Mouse (Mus musculus) lung, postnatal 14 days (tissue): ENCODE results near the gene Ttc21b.
"Not testable (repeated sequence)": the region's sequence is repeated elsewhere in the genome, so short reads cannot be mapped to it uniquely, and the experiment has no call there.

Source experiments
- DNase-seq: peaks from one replicate; pipeline ENCODE4 v3.0.0; 2021

Ttc21b gene

DNA sequence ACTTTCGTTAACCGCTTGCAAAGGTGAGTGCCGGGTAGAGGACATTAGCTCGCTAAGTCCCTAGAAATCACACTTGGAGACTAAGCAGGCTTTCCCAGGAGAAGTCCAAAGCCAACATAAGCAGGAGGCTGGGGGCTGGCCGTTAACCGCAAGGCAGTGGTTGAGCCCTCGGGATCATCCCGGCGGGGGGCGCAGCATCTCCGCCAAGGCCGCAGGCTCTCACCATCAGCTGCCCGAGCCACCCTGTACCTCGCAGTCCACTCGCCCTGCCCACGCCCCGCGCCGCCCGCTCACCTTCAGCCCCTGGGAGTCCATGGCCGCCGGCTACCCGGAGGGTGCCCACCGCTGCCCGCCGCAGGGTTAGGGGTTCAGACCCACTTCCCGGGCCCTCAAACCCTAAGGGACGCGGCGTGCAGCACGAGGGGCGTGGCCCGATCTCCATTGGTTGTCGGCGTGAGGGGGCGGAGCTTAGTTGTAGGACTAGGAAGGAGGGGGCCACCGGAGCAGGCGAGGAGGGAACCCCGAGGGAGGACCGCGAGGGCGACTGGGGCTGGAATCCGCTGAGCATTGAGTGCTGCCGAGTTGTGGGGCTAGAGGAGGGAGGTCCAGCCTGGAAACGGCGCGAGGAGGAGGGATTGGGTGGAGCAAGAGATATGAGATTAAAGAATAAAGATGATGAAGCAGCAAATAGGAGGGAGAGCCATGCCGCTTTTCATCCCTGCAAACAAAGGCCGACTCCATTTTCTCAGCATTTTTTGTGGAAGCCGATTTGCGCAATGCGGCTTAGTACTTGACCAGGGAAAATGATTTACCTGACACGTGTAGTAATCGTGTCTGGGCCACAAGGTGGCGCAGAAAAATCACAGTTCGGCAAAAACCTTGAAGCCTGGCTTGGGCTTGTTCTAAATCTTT lies at the start of gene Ttc21b:
Gene Ttc21b, minus strand, starts transcription at position 398 of the 912 bp plus-strand sequence.
- peak; percentile 97 for DNase-seq

DNA sequence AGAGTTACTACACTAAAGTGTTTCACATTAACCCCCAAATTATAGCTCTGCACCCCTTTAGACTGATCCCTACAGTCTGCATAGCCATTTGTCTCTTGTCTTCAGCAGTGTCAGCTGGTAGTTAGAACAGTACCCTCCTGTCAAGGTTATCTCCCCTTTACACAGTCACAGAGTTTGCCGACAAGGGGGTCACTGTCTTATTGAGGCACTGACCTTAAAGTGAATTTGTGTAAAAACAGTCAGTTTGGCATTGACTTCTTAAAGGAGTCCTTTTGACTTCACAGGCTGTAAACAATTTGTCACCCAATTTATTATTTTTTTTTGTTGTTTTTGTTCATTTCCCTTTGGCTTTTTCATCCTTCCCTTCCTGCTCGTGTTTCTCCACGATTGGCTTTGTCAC lies 16.1 kb upstream of the Ttc21b start:
- DNase-seq: no peak

DNA sequence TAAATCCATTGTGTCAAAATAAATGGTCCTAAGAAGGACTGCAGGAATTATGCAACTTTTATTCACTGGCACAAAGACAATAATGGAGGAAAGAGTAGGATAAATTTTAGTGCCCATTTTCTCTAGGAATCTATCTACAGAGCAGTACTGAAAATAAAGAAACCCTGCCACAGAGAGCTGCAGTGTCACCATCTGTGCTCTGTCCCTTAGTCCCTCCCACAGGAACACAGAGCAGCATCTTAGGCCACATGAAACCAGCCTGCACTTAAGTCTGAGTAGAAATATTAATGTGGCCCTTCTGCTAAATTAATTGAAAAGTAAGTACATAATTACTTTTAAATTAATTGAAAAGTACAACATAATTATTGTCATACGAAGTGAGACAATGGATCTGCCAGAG lies 12.4 kb downstream of the Ttc21b start:
- DNase-seq: no peak

DNA sequence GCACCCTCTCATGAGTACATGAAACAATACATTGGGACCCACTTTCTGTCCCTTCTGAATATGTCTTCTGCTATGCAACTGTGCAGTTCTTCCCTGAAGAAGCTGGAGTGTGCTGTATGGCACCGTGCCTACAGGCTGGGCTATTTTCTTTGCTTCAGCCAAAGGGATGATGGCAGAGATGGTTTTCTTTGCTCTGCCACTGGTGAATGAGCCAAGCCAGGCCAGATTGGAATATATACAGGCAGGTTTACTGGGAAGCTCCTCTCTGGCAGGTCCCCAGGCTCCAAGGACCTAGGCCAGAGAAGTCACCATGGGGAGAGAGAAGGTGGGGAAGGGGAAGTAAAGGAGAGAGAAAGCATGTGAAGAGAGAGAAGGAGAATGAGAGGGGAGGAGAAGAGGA lies 16.1 kb downstream of the Ttc21b start:
- DNase-seq: no peak

- peak; percentile 7 for DNase-seq
Measured at GRCm38 (mm10) chr2:66238886-66239285, 17.5 kb downstream of the Ttc21b start.

- DNase-seq: no peak
Measured at GRCm38 (mm10) chr2:66220954-66221353, 35.5 kb downstream of the Ttc21b start.

GRCm38 (mm10) chr2:66209875-66210274 lies 46.5 kb downstream of the Ttc21b start:
- DNase-seq: peak; percentile 18

GRCm38 (mm10) chr2:66209353-66209752 lies 47.1 kb downstream of the Ttc21b start:
- DNase-seq: no peak

DNA sequence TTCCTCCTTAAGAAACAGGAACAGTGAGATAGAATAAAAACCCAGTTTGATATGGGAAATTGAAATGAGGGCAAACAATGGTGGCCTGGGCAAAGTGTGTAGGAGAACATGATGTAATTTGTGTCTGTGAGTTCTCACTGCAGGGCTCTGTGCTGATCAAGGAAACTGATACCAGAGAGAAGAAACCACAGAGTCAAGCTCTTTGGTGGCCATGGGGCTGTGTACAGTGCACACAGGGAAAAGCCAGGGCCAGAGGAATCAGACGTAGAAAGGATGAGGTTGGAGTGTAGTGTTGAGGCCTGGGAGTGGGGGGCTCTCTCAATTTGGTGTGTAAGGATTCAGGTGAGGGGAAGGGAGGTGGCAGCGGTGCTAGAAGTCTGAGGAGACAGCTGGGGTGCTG lies 49.6 kb downstream of the Ttc21b start:
- DNase-seq: no peak

DNA sequence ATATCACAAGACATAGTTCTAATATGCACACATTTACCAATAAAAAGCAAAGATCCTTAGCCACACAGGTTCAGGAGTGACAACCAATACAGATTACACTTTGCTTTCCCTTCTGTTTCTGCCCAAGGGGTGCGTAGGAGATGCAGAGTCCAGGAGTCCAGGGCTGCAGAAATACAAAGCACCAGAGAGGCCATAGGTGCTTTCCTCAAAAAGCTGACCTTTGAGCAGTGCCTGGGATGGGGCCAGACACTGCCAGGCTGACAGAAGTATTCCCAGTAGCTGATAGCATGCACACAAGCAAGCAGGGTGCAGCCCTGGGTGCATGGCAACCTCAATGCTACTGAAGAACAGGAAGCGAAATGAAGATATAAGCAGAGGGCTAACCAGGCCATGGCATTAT lies 52.2 kb downstream of the Ttc21b start:
- no peak for DNase-seq

DNA sequence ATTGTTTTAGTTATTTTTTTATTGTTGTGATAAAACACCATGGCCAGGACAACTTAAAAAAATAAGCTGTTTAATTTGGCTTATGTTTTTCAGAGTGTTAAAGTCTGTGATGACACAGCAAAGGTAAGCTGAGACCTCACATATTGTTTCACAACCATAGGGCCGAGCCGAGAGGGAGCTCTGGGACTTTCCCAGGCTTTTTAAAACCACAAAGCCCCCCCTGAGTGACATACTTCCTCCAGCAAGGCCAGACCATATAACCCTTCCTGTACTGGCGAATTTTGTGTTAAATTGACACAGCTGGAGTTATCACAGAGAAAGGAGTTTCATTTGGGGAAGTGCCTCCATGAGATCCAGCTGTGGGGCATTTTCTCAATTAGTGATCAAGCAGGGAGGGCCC lies 56.2 kb downstream of the Ttc21b start:
- no peak for DNase-seq

- DNase-seq: no peak
Measured at GRCm38 (mm10) chr2:66191691-66192100, 64.7 kb downstream of the Ttc21b start.

DNA sequence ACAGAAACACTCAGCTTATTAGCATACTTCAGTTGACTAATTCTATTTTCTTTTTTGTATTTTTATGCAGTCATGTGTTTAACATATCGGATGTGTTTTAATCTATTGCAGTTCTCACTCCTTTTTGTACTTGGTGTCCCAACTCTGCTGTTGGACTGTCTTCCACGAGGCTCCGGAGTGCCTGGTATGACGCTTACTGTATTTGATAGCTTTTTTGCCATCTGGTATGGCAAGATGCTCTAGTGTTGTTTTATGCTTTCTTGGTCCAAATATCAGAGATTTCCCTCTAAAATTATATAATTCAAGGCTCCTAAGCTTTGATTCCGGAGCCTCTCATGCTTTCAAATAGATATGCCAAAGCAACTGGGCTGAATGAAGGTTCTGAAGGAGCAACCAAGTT lies 66.3 kb downstream of the Ttc21b start:
- DNase-seq: no peak

- not testable (repeated sequence) for DNase-seq
Measured at GRCm38 (mm10) chr2:66189197-66189596, 67.2 kb downstream of the Ttc21b start.

DNA sequence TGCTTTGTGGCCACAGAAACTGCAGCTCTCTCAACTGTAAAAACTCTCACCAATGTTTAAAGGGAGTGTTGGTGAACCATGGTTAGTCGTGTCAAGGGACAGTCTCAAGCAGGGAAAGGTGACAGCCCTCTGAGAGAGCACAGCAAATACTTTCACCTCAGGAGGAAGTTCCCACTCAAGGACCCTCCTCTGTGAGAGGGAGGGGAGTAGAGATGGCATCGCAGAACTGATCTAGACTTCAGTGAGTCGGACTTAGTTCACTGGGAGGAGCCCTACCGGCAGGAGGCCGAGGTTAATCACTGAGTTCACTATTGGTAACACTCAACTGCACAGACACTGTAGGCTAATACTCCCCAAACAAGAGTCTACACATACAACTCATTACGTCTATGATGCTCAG lies 68.9 kb downstream of the Ttc21b start:
- no peak for DNase-seq

GRCm38 (mm10) chr2:66184431-66185164 lies 71.8 kb downstream of the Ttc21b start:
- no peak for DNase-seq

DNA sequence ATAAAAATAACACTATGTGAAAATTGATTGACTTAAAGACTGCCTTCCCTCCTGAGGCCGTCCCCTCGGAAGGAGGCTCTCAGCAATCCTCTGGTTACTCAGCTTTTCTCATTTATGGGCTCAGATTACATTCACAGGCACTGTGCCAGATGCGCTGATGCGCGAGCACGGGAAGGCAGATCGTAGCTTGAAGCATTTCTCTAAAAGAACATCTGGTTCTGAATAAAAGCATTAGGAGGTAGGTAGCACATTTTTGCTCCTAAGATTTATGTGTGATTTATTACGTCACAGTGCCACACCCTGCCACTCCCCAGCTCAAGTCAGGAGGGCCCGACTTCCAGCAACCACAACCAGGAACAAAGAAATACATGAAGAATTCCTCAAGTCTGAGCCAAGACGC lies 76.1 kb downstream of the Ttc21b start:
- peak; percentile 27 for DNase-seq

DNA sequence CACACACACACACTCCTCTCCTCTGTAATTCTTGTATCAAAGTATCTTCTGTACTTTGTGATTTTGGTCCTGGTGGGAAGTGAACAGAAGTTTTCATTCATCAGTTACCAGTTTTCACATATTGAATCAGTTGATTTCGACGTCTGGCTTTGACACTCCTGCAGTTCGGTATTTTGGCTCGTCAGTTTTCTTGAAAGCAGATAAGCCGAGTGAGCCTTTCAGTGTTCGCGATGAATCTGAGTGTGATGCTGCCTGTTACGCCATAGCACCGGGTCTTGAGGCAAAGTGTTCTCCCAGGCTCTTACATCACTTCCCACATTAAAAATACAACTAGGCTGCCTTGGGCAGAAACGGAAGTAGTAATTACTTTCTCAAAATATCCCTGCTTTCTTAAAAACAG lies 76.6 kb downstream of the Ttc21b start:
- DNase-seq: no peak

DNA sequence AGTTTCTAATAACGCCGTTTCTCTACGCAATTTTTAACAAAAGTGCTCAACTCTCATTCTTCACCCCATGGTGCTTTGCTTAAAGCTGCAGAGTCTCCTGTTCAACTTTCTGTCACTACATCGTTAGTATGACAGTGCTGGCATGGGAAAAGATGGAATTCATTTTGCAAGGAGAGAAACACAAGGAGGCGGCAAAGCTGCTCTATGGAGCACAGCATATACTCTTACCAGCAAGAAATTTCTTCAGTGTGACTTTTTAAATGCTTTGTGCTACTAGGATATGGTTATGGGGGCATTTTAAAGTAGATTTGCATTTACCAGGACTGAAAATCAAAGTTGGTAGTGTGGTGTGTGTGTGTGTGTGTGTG lies 77.6 kb downstream of the Ttc21b start:
- no peak for DNase-seq

- DNase-seq: no peak
Measured at GRCm38 (mm10) chr2:66177886-66178847, 78.2 kb downstream of the Ttc21b start.

GRCm38 (mm10) chr2:66177017-66177416 lies 79.4 kb downstream of the Ttc21b start:
- DNase-seq: no peak

DNA sequence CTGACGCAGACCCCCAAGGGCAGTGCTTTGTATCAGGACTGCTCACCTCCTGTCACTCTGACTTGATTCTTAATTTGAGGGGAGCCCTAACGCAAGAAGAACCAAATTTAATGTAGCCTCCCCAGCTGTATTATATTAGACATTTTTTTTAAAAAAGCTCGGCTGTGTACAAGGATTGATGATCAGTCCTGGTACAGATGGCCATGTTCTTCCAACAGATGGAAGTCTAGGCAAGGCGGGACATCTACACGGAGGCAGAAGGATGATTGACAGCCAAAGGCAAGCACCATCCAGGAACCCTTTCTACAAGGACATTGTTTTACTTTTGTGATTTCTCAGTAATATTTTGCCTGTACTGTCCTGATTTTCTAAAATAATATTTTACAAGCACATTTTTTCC lies 83.3 kb downstream of the Ttc21b start:
- no peak for DNase-seq

DNA sequence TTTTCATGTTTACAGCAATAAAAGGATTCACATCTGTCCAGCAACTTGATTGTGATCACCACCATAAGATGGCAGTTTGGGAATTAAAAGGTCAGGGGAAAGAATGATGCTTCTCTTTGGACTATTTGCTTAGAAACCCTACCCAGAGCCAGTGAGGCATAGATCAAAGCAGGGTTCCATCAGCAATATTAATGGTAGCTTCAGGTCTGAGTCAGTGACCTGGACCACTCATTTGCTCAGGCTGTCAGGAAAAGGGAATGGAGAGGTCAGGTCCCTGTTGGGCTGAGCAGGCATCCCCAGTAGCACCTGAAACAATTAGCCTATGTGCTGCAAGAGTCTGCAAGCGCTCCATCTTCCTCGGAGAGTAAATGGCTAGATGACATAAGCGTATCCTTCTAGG lies 84.8 kb downstream of the Ttc21b start:
- no peak for DNase-seq
